Mouse (Mus musculus) forebrain, embryonic 14.5 days (tissue): ENCODE measurements around the gene 1110002E22Rik. TPM values are rescaled to one million over a fixed set of nuclear protein-coding genes. Genes with fewer than 3 reads are reported as not detected.
A peak's percentile ranks its signal among the peaks of the same experiment; 100 is the strongest.

Experiments
- ATAC-seq: fragments of 200-750 bp; cut with Nextera tagmentation; 2 replicates; pipeline ENCODE4 v1.8.0; 2017; ENCODE audit warnings: mild to moderate bottlenecking, moderate library complexity
- DNase-seq: peaks from one replicate; pipeline ENCODE4 v3.0.0-alpha.2; 2015; ENCODE audit warnings: low spot score
- H3K27ac ChIP-seq: fragments of 300-500 bp; sonication (generic); 2 replicates; pipeline ENCODE4 v1.5.1; 2014; ENCODE audit warnings: low read depth, mild to moderate bottlenecking, control low read depth, low read length, moderate library complexity
- H3K27me3 ChIP-seq: fragments of 300-500 bp; sonication (generic); replicated peaks from 2 replicates; pipeline ENCODE4 v1.6.1; 2014; ENCODE audit warnings: low read length, control low read depth, mixed read lengths; ENCODE audit not compliant: control insufficient read depth, insufficient read depth
- H3K36me3 ChIP-seq: fragments of 300-500 bp; sonication (generic); 2 replicates; pipeline ENCODE4 v1.6.1; 2014; ENCODE audit warnings: low read length, control low read depth; ENCODE audit not compliant: control insufficient read depth, insufficient read depth
- H3K4me1 ChIP-seq: fragments of 300-500 bp; sonication (generic); 2 replicates; pipeline ENCODE4 v1.6.1; 2014; ENCODE audit warnings: antibody characterized with exemption, low read length, control low read depth; ENCODE audit not compliant: control insufficient read depth, insufficient read depth
- H3K4me2 ChIP-seq: fragments of 300-500 bp; sonication (generic); 2 replicates; pipeline ENCODE4 v1.6.1; 2014; ENCODE audit warnings: mild to moderate bottlenecking, control low read depth, low read length
- H3K4me3 ChIP-seq: fragments of 300-500 bp; sonication (generic); 2 replicates; pipeline ENCODE4 v1.5.1; 2014; ENCODE audit warnings: low read depth, low read length, control low read depth
- H3K9ac ChIP-seq: fragments of 300-500 bp; sonication (generic); 2 replicates; pipeline ENCODE4 v1.6.1; 2014; ENCODE audit warnings: mild to moderate bottlenecking, low read length, control low read depth, moderate library complexity
- H3K9me3 ChIP-seq: fragments of 300-500 bp; sonication (generic); replicated peaks from 2 replicates; pipeline ENCODE4 v1.6.1; 2016; ENCODE audit warnings: low read length, control low read depth, mixed read lengths; ENCODE audit not compliant: control insufficient read depth
- WGBS: fragments of 180-500 bp; shearing (Covaris S2); extraction: QIAGEN DNeasy Blood & Tissue Kit; methylation state at CpG from one replicate; pipeline ENCODE4 v1.1.7; 2014; 5-methylcytosine and 5-hydroxymethylcytosine counted together
- polyA plus RNA-seq: library from polyadenylated mRNA; unstranded; fragments of >200 nt; fragmentation: Nextera tagmentation; extraction: Ambion mirVana; gene quantifications from 2 replicates; pipeline ENCODE4 v1.2.1, GENCODE M21; 2014

1110002E22Rik gene
- polyA plus RNA-seq, 1 experiment from 2014 or later: 0.03 TPM

GRCm38 (mm10) chr3:138069756-138070511 lies 5.1 kb downstream of the 1110002E22Rik start:
- Histone ChIP-seq H3K27ac (no peak overlapping the region), H3K27me3 (no peaks in the 10 kb centered on the region), H3K4me1 (peaks cover 4% of the 10 kb centered on the region), H3K9me3 (no peaks in the 10 kb centered on the region), H3K36me3 (no peaks in the 10 kb centered on the region), H3K4me2 (no peak overlapping the region), H3K4me3 (no peak overlapping the region), H3K9ac (no peak overlapping the region)
- no peak for ATAC-seq
- no peak for DNase-seq
- WGBS: 77% methylated on average over 18 of the region's 18 CpGs

GRCm38 (mm10) chr3:138071004-138071403 lies 6.2 kb downstream of the 1110002E22Rik start:
- WGBS: 8% methylated on average over 1 of the region's 1 CpGs
- Histone ChIP-seq H3K9me3 (no peaks in the 10 kb centered on the region), H3K9ac (no peak overlapping the region), H3K4me3 (no peak overlapping the region), H3K27ac (no peak overlapping the region), H3K27me3 (no peaks in the 10 kb centered on the region), H3K4me2 (no peak overlapping the region), H3K4me1 (peaks cover 4% of the 10 kb centered on the region), H3K36me3 (no peaks in the 10 kb centered on the region)
- no peak for ATAC-seq
- no peak for DNase-seq

- DNase-seq (no peak), ATAC-seq (no peak)
- Histone ChIP-seq H3K36me3 (no peaks in the 10 kb centered on the region), H3K4me3 (no peak overlapping the region), H3K27ac (no peak overlapping the region), H3K9me3 (no peaks in the 10 kb centered on the region), H3K9ac (no peak overlapping the region), H3K4me2 (no peak overlapping the region), H3K4me1 (peaks cover 3% of the 10 kb centered on the region), H3K27me3 (no peaks in the 10 kb centered on the region)
- WGBS: 85% methylated on average over 10 of the region's 10 CpGs
Measured at GRCm38 (mm10) chr3:138071476-138072073, 6.7 kb downstream of the 1110002E22Rik start.

- H3K27me3 ChIP-seq: no peaks in the 10 kb centered on the region
- no peaks in the 10 kb centered on the region for H3K36me3 ChIP-seq
- ATAC-seq (no peak), DNase-seq (no peak)
- no peak overlapping the region for H3K4me3 ChIP-seq
- no peak overlapping the region for H3K4me2 ChIP-seq
- no peak overlapping the region for H3K27ac ChIP-seq
- no peak overlapping the region for H3K9ac ChIP-seq
- WGBS: 100% methylated on average over 1 of the region's 1 CpGs
- no peaks in the 10 kb centered on the region for H3K9me3 ChIP-seq
- no peaks in the 10 kb centered on the region for H3K4me1 ChIP-seq
Measured at GRCm38 (mm10) chr3:138074214-138074613, 9.4 kb downstream of the 1110002E22Rik start.

GRCm38 (mm10) chr3:138075209-138075608 lies 10.4 kb downstream of the 1110002E22Rik start:
- H3K36me3 ChIP-seq: no peaks in the 10 kb centered on the region
- DNase-seq (peak; percentile 49), ATAC-seq (peak; percentile 24; the same call in 1 of the 2 replicates)
- no peaks in the 10 kb centered on the region for H3K27me3 ChIP-seq
- WGBS: 59% methylated on average over 8 of the region's 8 CpGs
- H3K9ac ChIP-seq: no peak overlapping the region
- no peak overlapping the region for H3K4me2 ChIP-seq
- no peak overlapping the region for H3K4me3 ChIP-seq
- no peaks in the 10 kb centered on the region for H3K4me1 ChIP-seq
- no peak overlapping the region for H3K27ac ChIP-seq
- H3K9me3 ChIP-seq: no peaks in the 10 kb centered on the region

GRCm38 (mm10) chr3:138077476-138078340 lies 12.9 kb downstream of the 1110002E22Rik start:
- peak; percentile 79 for ATAC-seq
- DNase-seq: peak; percentile 75
- Histone ChIP-seq H3K36me3 (no peaks in the 10 kb centered on the region), H3K9ac (no peak overlapping the region), H3K9me3 (no peaks in the 10 kb centered on the region), H3K4me3 (no peak overlapping the region), H3K4me2 (no peak overlapping the region), H3K4me1 (no peaks in the 10 kb centered on the region), H3K27me3 (no peaks in the 10 kb centered on the region), H3K27ac (no peak overlapping the region; the same call in 1 of the 2 replicates)
- WGBS: 39% methylated on average over 11 of the region's 11 CpGs

- WGBS: 83% methylated on average over 1 of the region's 1 CpGs
- no peak for ATAC-seq
Measured at GRCm38 (mm10) chr3:138078701-138079100, 13.8 kb downstream of the 1110002E22Rik start.

GRCm38 (mm10) chr3:138083073-138083637 lies 18.3 kb downstream of the 1110002E22Rik start:
- Histone ChIP-seq H3K9ac (no peak overlapping the region), H3K4me3 (no peak overlapping the region), H3K27ac (no peak overlapping the region), H3K4me1 (no peaks in the 10 kb centered on the region), H3K27me3 (no peaks in the 10 kb centered on the region), H3K9me3 (no peaks in the 10 kb centered on the region), H3K4me2 (no peak overlapping the region), H3K36me3 (no peaks in the 10 kb centered on the region)
- peak; percentile 15; the same call in 1 of the 2 replicates for ATAC-seq
- 90% methylated on average over 1 of the region's 1 CpGs for WGBS
- peak; percentile 57 for DNase-seq

More at GRCm38 (mm10) chr3:138078701-138079100, 13.8 kb downstream of the 1110002E22Rik start:
- no peak overlapping the region for H3K4me3 ChIP-seq
- no peak overlapping the region for H3K27ac ChIP-seq
- no peak overlapping the region for H3K4me2 ChIP-seq
- H3K4me1 ChIP-seq: no peaks in the 10 kb centered on the region
- H3K9ac ChIP-seq: no peak overlapping the region
- DNase-seq: no peak
- no peaks in the 10 kb centered on the region for H3K27me3 ChIP-seq
- H3K36me3 ChIP-seq: no peaks in the 10 kb centered on the region
- H3K9me3 ChIP-seq: no peaks in the 10 kb centered on the region
